Mouse (Mus musculus): ENCODE results near the gene Bcl7a. TPM values are rescaled to one million over a fixed set of nuclear protein-coding genes. Genes with fewer than 3 reads are reported as not detected.
A peak's percentile ranks its signal among the peaks of the same experiment; 100 is the strongest.

Bcl7a gene
- total RNA-seq (2014; rRNA removed; ENCODE audit: low replicate concordance) (10.2 and 11.2 TPM in 2 replicates), polyA plus RNA-seq (2015; fragmentation: Nextera tagmentation; extraction: Ambion mirVana) (6.6 TPM in 2 replicates)

DNA sequence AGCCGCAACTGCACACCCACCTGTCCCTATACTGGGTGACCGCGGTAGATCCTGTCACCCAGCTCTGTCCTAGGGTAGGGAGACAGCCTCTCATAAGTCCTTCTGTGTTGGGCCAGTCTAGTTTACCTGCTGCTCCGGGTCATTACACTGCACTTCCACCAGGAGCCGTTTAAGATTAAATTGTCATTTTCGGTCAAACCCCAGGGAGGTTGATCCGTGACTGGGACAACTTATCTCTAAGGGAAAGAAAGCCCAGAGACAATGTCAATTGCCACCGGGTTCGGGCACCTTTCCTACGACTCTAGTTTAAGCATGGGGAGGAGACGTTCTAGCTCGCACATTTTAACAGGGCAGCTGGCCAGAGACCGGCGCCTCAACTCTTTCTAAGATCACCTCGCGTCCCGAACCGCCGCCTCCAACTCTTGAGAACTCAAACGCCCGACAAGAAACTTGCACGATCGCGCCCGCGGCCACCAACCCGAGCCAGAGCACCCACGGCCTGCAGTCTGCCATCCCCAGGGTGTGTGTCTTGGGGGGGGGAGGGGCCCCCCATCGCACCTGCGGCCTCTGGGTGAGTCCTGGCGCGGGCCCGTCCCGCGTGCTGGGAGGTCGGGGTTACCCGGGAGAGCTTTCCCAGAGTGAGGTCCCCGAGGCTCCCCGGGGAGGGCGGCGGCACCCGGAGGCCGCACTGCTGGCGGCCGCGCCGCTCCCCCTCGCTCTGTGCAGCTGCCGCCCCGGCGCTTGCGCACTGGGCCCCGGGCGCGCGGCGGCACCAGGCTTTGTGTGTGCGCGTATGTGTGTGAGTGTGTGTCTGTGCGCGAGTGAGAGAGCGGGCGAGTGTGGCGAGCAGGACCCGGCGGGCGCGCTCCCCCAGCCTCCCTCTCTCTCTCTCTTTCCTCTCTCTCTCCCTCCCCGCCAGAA is at the start of gene Bcl7a:
Gene Bcl7a, plus strand, starts transcription at position 128 of the 921 bp plus-strand sequence.
- no peaks in the 10 kb centered on the region for H3K36me3 ChIP-seq (replicated peaks; ENCODE audit: control insufficient read depth, insufficient read depth, low read length)
- H3K4me1 ChIP-seq (ENCODE audit: control insufficient read depth, insufficient read depth) = peaks cover 12% of the 10 kb centered on the region
- peak within 1 kb of the TSS; percentile 89 for H3K9ac ChIP-seq (replicated peaks; ENCODE audit: low read depth, low read length)
- H3K4me2 ChIP-seq (ENCODE audit: low read depth, low read length) = peak within 1 kb of the TSS; percentile 93
- ATAC-seq (ENCODE audit: insufficient read depth, low read depth) (peak; percentile 74), DNase-seq (ENCODE audit: low spot score) (peak; percentile 80)
- TF ChIP-seq EP300 (IDR thresholded peaks at IDR 0.05; ENCODE audit: low read depth) (no peak), CTCF (IDR thresholded peaks at IDR 0.05; ENCODE audit: low read depth) (peak; percentile 26)
- H3K4me3 ChIP-seq (ENCODE audit: low read depth, low read length) = peak within 1 kb of the TSS; percentile 84
- no peaks in the 10 kb centered on the region for H3K9me3 ChIP-seq (replicated peaks; ENCODE audit: control insufficient read depth, low read length)
- peak within 1 kb of the TSS; percentile 97 for H3K27ac ChIP-seq (ENCODE audit: low read depth)
- WGBS = 1% methylated on average over 64 of the region's 69 CpGs
- no peaks in the 10 kb centered on the region for H3K27me3 ChIP-seq (ENCODE audit: control insufficient read depth, insufficient read depth, low read length)

DNA sequence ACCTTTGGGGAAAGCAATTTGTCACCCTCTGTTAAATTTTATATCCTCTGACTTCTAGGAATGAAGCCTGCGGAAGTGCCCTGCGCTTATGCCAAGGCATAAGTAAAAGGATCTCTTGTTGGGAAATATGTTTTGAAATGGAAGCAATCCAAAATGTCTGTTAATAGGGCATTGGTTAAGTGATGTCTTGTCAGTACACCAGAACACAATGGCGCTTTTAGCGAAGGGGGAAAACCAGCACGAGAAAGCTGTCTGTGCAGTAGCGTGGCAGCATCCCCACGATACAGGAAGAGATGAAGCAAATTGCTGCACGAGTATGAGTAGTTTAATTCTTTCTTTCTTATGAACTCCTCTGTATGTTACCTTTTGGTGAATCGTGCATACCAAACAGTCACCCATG is 49.0 kb upstream of the Bcl7a start:
- Histone ChIP-seq H3K4me1 (ENCODE audit: control insufficient read depth, insufficient read depth) (no peaks in the 10 kb centered on the region), H3K36me3 (replicated peaks; ENCODE audit: control insufficient read depth, insufficient read depth, low read length) (no peaks in the 10 kb centered on the region), H3K4me3 (ENCODE audit: low read depth, low read length) (no peak overlapping the region), H3K9me3 (replicated peaks; ENCODE audit: control insufficient read depth, low read length) (no peaks in the 10 kb centered on the region), H3K27me3 (ENCODE audit: control insufficient read depth, insufficient read depth, low read length) (no peaks in the 10 kb centered on the region), H3K9ac (replicated peaks; ENCODE audit: low read depth, low read length) (no peak overlapping the region), H3K4me2 (ENCODE audit: low read depth, low read length) (no peak overlapping the region), H3K27ac (ENCODE audit: low read depth) (no peak overlapping the region)
- no peak for TF ChIP-seq EP300 (IDR thresholded peaks at IDR 0.05; ENCODE audit: low read depth)
- TF ChIP-seq CTCF (IDR thresholded peaks at IDR 0.05; ENCODE audit: low read depth) = no peak
- WGBS = 83% methylated on average over 9 of the region's 9 CpGs
- no peak for ATAC-seq (ENCODE audit: insufficient read depth, low read depth)
- no peak for DNase-seq (ENCODE audit: low spot score)

GRCm38 (mm10) chr5:123296224-123296806 is 47.3 kb upstream of the Bcl7a start:
- H3K4me2 ChIP-seq (ENCODE audit: low read depth, low read length) = no peak overlapping the region
- H3K36me3 ChIP-seq (replicated peaks; ENCODE audit: control insufficient read depth, insufficient read depth, low read length) = no peaks in the 10 kb centered on the region
- DNase-seq (ENCODE audit: low spot score) (no peak), ATAC-seq (ENCODE audit: insufficient read depth, low read depth) (no peak)
- H3K9me3 ChIP-seq (replicated peaks; ENCODE audit: control insufficient read depth, low read length) = no peaks in the 10 kb centered on the region
- no peak overlapping the region for H3K9ac ChIP-seq (replicated peaks; ENCODE audit: low read depth, low read length)
- TF ChIP-seq EP300 (IDR thresholded peaks at IDR 0.05; ENCODE audit: low read depth) = no peak
- TF ChIP-seq CTCF (IDR thresholded peaks at IDR 0.05; ENCODE audit: low read depth) = peak; percentile 15; the same call in 1 of the 2 replicates
- no peak overlapping the region for H3K27ac ChIP-seq (ENCODE audit: low read depth)
- H3K4me3 ChIP-seq (ENCODE audit: low read depth, low read length) = no peak overlapping the region
- peaks cover 11% of the 10 kb centered on the region for H3K4me1 ChIP-seq (ENCODE audit: control insufficient read depth, insufficient read depth)
- WGBS = 69% methylated on average over 12 of the region's 12 CpGs
- H3K27me3 ChIP-seq (ENCODE audit: control insufficient read depth, insufficient read depth, low read length) = no peaks in the 10 kb centered on the region

DNA sequence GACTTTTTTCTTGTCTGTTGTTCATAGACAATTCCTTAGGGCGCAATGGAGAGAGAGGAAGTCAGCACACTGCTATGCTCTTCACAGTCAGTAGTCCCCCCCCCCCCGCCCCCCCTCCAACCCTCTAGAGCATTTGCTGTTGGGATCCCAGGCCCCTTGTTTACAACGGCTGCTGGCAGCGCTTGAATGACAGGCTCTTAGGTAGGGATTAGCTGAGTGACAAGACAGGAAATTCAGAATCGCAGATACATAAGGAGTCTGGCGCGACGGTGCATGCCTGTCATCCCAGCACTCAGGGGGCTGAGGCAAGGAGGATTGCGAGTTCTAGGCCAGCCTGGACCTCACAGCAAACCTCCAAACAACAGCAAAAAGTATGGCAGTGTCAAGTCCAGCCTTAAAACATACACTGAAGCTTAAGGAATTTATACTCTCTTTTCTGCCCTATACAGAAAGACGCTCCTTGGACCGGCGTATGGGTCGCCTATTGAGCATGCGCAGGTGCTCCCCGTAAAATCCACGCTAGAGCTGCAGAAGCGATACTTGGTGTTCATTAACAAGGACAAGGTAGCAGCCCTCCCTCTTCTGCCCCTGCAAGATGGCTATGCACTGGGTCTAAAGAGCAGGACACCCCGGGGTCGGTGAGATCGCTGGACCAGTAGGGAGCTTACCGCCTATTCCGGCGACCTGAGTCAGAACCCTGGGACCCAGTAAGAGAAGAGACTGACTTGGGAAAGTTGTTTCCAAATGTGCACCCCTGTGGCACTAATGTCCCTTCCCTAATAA is 46.5 kb upstream of the Bcl7a start:
- ATAC-seq (ENCODE audit: insufficient read depth, low read depth) (0 out of 2 replicates have a peak, but pooled peaks have one; percentile 13), DNase-seq (ENCODE audit: low spot score) (no peak)
- WGBS = 57% methylated on average over 23 of the region's 23 CpGs
- no peak overlapping the region for H3K4me2 ChIP-seq (ENCODE audit: low read depth, low read length)
- no peaks in the 10 kb centered on the region for H3K27me3 ChIP-seq (ENCODE audit: control insufficient read depth, insufficient read depth, low read length)
- H3K4me1 ChIP-seq (ENCODE audit: control insufficient read depth, insufficient read depth) = peaks cover 18% of the 10 kb centered on the region
- no peaks in the 10 kb centered on the region for H3K36me3 ChIP-seq (replicated peaks; ENCODE audit: control insufficient read depth, insufficient read depth, low read length)
- no peak overlapping the region for H3K9ac ChIP-seq (replicated peaks; ENCODE audit: low read depth, low read length)
- no peaks in the 10 kb centered on the region for H3K9me3 ChIP-seq (replicated peaks; ENCODE audit: control insufficient read depth, low read length)
- no peak overlapping the region for H3K27ac ChIP-seq (ENCODE audit: low read depth)
- TF ChIP-seq EP300 (IDR thresholded peaks at IDR 0.05; ENCODE audit: low read depth) (no peak), CTCF (IDR thresholded peaks at IDR 0.05; ENCODE audit: low read depth) (no peak)
- H3K4me3 ChIP-seq (ENCODE audit: low read depth, low read length) = no peak overlapping the region

DNA sequence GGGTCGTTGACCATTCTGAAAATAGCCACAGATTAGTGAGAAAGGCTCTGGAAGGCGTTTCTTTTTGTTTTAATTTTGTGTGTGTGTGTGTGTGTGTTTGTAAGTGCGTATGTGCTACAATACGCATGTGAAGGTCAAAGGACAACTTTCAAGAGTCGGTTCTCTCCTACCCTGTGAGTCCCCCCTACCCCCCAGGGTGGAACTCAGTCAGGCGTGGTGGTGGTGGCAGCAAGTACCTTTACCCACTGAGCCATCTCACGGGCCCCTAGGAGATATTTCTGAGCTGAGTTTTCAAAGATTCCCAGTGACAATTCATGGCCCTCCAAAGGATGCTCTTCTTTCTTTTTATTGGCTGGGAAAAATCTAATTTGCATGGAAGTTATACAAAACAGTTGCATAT is 45.8 kb upstream of the Bcl7a start:
- no peaks in the 10 kb centered on the region for H3K27me3 ChIP-seq (ENCODE audit: control insufficient read depth, insufficient read depth, low read length)
- no peaks in the 10 kb centered on the region for H3K9me3 ChIP-seq (replicated peaks; ENCODE audit: control insufficient read depth, low read length)
- no peak overlapping the region for H3K9ac ChIP-seq (replicated peaks; ENCODE audit: low read depth, low read length)
- DNase-seq (ENCODE audit: low spot score) (no peak), ATAC-seq (ENCODE audit: insufficient read depth, low read depth) (no peak)
- H3K4me3 ChIP-seq (ENCODE audit: low read depth, low read length) = no peak overlapping the region
- WGBS = 72% methylated on average over 7 of the region's 7 CpGs
- TF ChIP-seq EP300 (IDR thresholded peaks at IDR 0.05; ENCODE audit: low read depth) (no peak), CTCF (IDR thresholded peaks at IDR 0.05; ENCODE audit: low read depth) (no peak)
- H3K27ac ChIP-seq (ENCODE audit: low read depth) = no peak overlapping the region
- H3K4me1 ChIP-seq (ENCODE audit: control insufficient read depth, insufficient read depth) = peaks cover 21% of the 10 kb centered on the region
- no peak overlapping the region for H3K4me2 ChIP-seq (ENCODE audit: low read depth, low read length)
- no peaks in the 10 kb centered on the region for H3K36me3 ChIP-seq (replicated peaks; ENCODE audit: control insufficient read depth, insufficient read depth, low read length)
